Mouse (Mus musculus): ENCODE data around the gene Crot.

GRCm38 (mm10) chr5:8970694-8971093 lies 26.4 kb downstream of the Crot start:
- TF ChIP-seq TAL1 (IDR thresholded peaks at IDR 0.05; ENCODE audit: low read length) = no peak
- no peak for TF ChIP-seq GATA1 (IDR thresholded peaks at IDR 0.05; ENCODE audit: low read length)

Measured in erythroblast, embryonic 14.5 days (primary cell).